Mouse (Mus musculus) embryonic facial prominence, embryonic 12.5 days (tissue): ENCODE measurements around the gene Uox. TPM values are rescaled to one million over a fixed set of nuclear protein-coding genes. Genes with fewer than 3 reads are reported as not detected.

Source experiments
- ATAC-seq: fragments of 200-750 bp; cut with Nextera tagmentation; 2 replicates; pipeline ENCODE4 v1.8.0; 2017; ENCODE audit not compliant: insufficient number of reproducible peaks, insufficient read depth, low FRiP score, low TSS enrichment
- H3K27ac ChIP-seq: fragments of 300-500 bp; sonication (generic); 2 replicates; pipeline ENCODE4 v1.5.1; 2016; ENCODE audit warnings: mild to moderate bottlenecking
- H3K27me3 ChIP-seq: fragments of 300-500 bp; sonication (generic); 2 replicates; pipeline ENCODE4 v1.6.1; 2016; ENCODE audit warnings: mild to moderate bottlenecking, moderate library complexity
- H3K36me3 ChIP-seq: fragments of 300-500 bp; sonication (generic); 2 replicates; pipeline ENCODE4 v1.6.1; 2016; ENCODE audit warnings: mild to moderate bottlenecking
- H3K4me1 ChIP-seq: fragments of 300-500 bp; sonication (generic); 2 replicates; pipeline ENCODE4 v1.6.1; 2016
- H3K4me2 ChIP-seq: fragments of 300-500 bp; sonication (generic); replicated peaks from 2 replicates; pipeline ENCODE4 v1.6.1; 2016; ENCODE audit warnings: mild to moderate bottlenecking, moderate library complexity
- H3K4me3 ChIP-seq: fragments of 300-500 bp; sonication (generic); 2 replicates; pipeline ENCODE4 v1.5.1; 2016; ENCODE audit warnings: mild to moderate bottlenecking
- H3K9ac ChIP-seq: fragments of 300-500 bp; sonication (generic); 2 replicates; pipeline ENCODE4 v1.6.1; 2016; ENCODE audit warnings: mild to moderate bottlenecking, moderate library complexity
- H3K9me3 ChIP-seq: fragments of 300-500 bp; sonication (generic); 2 replicates; pipeline ENCODE4 v1.6.1; 2016; ENCODE audit warnings: mild to moderate bottlenecking, moderate library complexity
- WGBS: fragments of 180-500 bp; shearing (Covaris S2); methylation state at CpG from one replicate; pipeline ENCODE4 v1.1.7; 2016; 5-methylcytosine and 5-hydroxymethylcytosine counted together
- polyA plus RNA-seq: library from polyadenylated mRNA; unstranded; fragments of >200 nt; fragmentation: Nextera tagmentation; extraction: Ambion mirVana; gene quantifications from 2 replicates; pipeline ENCODE4 v1.2.1, GENCODE M21; 2016

Uox gene
- polyA plus RNA-seq, 1 experiment from 2014 or later: not detected

DNA sequence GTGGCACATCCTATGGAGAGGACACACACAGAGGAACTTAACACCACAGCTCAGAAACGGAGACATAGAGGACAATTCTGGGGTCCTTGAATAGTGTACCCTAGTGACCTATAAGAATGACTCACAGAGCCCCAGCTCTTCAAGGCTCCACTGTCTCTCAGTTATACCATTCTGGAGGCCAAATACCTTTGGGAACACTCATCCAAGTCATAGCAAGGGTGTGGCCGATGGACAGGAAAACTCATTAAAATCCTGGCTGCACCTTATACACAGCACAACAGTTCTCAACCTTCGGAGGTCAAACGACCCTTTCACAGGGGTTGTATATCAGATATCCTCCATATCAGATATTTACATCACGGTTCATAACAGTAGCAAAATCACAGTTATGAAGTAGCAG is 62.3 kb downstream of the Uox start:
- no peak overlapping the region for H3K4me3 ChIP-seq
- no peaks in the 10 kb centered on the region for H3K27me3 ChIP-seq
- ATAC-seq: no peak
- H3K36me3 ChIP-seq: no peaks in the 10 kb centered on the region
- no peaks in the 10 kb centered on the region for H3K4me1 ChIP-seq
- H3K4me2 ChIP-seq: no peak overlapping the region
- no peaks in the 10 kb centered on the region for H3K9me3 ChIP-seq
- 86% methylated on average over 5 of the region's 5 CpGs for WGBS
- H3K27ac ChIP-seq: no peak overlapping the region
- H3K9ac ChIP-seq: no peak overlapping the region

GRCm38 (mm10) chr3:146641818-146642427 is 71.7 kb downstream of the Uox start:
- Histone ChIP-seq H3K9ac (no peak overlapping the region), H3K27ac (no peak overlapping the region), H3K9me3 (0 out of 2 replicates have a peak, but pooled peaks cover 4% of the 10 kb centered on the region), H3K4me1 (no peaks in the 10 kb centered on the region), H3K4me3 (no peak overlapping the region), H3K4me2 (no peak overlapping the region), H3K27me3 (no peaks in the 10 kb centered on the region), H3K36me3 (no peaks in the 10 kb centered on the region)
- 56% methylated on average over 4 of the region's 4 CpGs for WGBS
- no peak for ATAC-seq

GRCm38 (mm10) chr3:146649311-146649894 is 79.2 kb downstream of the Uox start:
- WGBS: 55% methylated on average over 10 of the region's 10 CpGs
- no peaks in the 10 kb centered on the region for H3K36me3 ChIP-seq
- no peak overlapping the region for H3K27ac ChIP-seq
- no peak for ATAC-seq
- H3K4me3 ChIP-seq: no peak overlapping the region
- no peaks in the 10 kb centered on the region for H3K27me3 ChIP-seq
- no peaks in the 10 kb centered on the region for H3K9me3 ChIP-seq
- no peak overlapping the region for H3K9ac ChIP-seq
- 0 out of 2 replicates have a peak, but pooled peaks cover 5% of the 10 kb centered on the region for H3K4me1 ChIP-seq
- no peak overlapping the region for H3K4me2 ChIP-seq

GRCm38 (mm10) chr3:146650716-146651115 is 80.5 kb downstream of the Uox start:
- Histone ChIP-seq H3K4me3 (no peak overlapping the region), H3K4me2 (no peak overlapping the region), H3K27me3 (no peaks in the 10 kb centered on the region), H3K27ac (no peak overlapping the region), H3K9me3 (no peaks in the 10 kb centered on the region), H3K36me3 (no peaks in the 10 kb centered on the region), H3K9ac (no peak overlapping the region), H3K4me1 (0 out of 2 replicates have a peak, but pooled peaks cover 5% of the 10 kb centered on the region)
- no peak for ATAC-seq
- WGBS: 91% methylated on average over 10 of the region's 10 CpGs

DNA sequence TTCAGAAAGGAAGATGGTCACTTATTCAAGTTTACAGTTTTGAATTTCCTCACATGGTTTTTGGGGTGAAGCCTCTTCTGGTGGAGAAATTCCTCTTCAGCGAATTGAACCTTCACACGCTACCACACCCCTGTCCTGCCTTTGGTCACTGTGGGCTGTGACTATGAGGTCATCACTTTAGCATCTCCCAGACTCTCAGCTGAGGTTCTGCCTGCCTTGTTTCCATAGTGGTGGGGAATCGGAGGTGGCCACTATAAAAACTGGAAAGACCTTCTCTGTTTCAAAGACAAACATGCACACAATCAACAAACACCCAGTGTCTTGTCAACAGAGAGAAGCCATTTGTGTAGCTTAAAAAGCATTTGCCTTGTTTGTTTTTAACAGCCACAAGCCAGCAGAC is 81.0 kb downstream of the Uox start, which contains the start of gene 4930503B20Rik:
4930503B20Rik (minus strand) TSS at position 101 of the 400 bp plus-strand sequence.
- Histone ChIP-seq H3K4me1 (0 out of 2 replicates have a peak, but pooled peaks cover 5% of the 10 kb centered on the region), H3K27me3 (no peaks in the 10 kb centered on the region)
- 83% methylated on average over 3 of the region's 3 CpGs for WGBS

DNA sequence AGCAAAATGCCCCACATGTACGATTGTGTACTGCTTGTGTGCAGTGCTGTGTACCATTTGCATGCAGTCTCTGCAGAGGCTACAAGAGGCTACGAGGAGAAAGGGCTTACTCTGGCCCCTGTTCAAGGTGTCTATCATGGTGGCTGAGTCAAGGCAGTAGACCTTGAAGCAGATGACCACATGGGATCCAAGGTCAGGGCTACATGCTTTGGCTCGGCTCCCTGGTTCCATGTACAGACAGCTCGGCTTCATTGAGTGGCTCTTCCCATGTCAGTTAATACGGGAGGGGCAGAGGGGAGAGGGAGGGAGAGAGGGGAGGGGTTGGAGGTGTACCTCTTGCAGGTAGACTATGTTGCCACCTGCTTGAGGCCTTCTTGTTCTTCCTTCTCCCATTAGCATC is 82.2 kb downstream of the Uox start:
- no peak overlapping the region for H3K4me3 ChIP-seq
- WGBS: 89% methylated on average over 5 of the region's 5 CpGs
- H3K4me2 ChIP-seq: no peak overlapping the region
- H3K27ac ChIP-seq: no peak overlapping the region
- H3K36me3 ChIP-seq: no peaks in the 10 kb centered on the region
- 0 out of 2 replicates have a peak, but pooled peaks cover 5% of the 10 kb centered on the region for H3K4me1 ChIP-seq
- H3K9me3 ChIP-seq: no peaks in the 10 kb centered on the region
- H3K27me3 ChIP-seq: no peaks in the 10 kb centered on the region
- H3K9ac ChIP-seq: no peak overlapping the region
- ATAC-seq: no peak

More for the DNA sequence above, 81.0 kb downstream of the Uox start, which contains the start of gene 4930503B20Rik:
- Histone ChIP-seq H3K4me2 (no peak within 1 kb of the TSS), H3K9me3 (no peaks in the 10 kb centered on the region), H3K9ac (no peak within 1 kb of the TSS), H3K27ac (no peak within 1 kb of the TSS), H3K36me3 (no peaks in the 10 kb centered on the region), H3K4me3 (no peak within 1 kb of the TSS)
- ATAC-seq: no peak

- Histone ChIP-seq H3K27me3 (no peaks in the 10 kb centered on the region), H3K9ac (no peak overlapping the region), H3K27ac (no peak overlapping the region), H3K36me3 (no peaks in the 10 kb centered on the region), H3K4me1 (0 out of 2 replicates have a peak, but pooled peaks cover 5% of the 10 kb centered on the region), H3K9me3 (no peaks in the 10 kb centered on the region), H3K4me3 (no peak overlapping the region), H3K4me2 (no peak overlapping the region)
- no peak for ATAC-seq
- 82% methylated on average over 6 of the region's 6 CpGs for WGBS
These were observed 83.5 kb downstream of the Uox start for GRCm38 (mm10) chr3:146653692-146654091.

DNA sequence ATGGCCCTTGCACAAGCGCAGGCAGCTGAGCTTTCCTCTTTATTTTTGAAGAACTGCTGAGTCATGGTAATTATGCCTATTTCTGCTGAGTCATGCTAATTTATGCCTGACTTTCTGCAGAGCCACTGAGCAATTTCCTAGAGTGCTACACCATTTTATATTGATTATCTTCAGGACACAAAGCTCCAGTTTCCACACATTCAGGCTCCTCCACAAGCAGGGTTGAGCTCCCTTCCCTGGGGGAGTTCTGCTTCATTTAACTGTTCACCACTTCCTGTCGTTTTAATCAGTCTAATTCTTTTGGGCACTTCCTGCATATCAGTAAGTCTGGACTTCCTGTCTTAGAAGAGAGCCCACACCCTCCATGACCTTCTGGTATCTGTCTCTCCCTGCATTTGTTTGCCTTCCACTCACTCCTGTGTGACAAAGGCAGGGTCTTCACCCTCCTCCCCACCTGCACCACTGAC is 84.9 kb downstream of the Uox start:
- no peak overlapping the region for H3K4me2 ChIP-seq
- no peak overlapping the region for H3K27ac ChIP-seq
- no peaks in the 10 kb centered on the region for H3K36me3 ChIP-seq
- no peak overlapping the region for H3K9ac ChIP-seq
- H3K27me3 ChIP-seq: no peaks in the 10 kb centered on the region
- no peaks in the 10 kb centered on the region for H3K9me3 ChIP-seq
- H3K4me3 ChIP-seq: no peak overlapping the region
- no peaks in the 10 kb centered on the region for H3K4me1 ChIP-seq
- WGBS: 55% methylated on average over 2 of the region's 2 CpGs
- no peak for ATAC-seq

DNA sequence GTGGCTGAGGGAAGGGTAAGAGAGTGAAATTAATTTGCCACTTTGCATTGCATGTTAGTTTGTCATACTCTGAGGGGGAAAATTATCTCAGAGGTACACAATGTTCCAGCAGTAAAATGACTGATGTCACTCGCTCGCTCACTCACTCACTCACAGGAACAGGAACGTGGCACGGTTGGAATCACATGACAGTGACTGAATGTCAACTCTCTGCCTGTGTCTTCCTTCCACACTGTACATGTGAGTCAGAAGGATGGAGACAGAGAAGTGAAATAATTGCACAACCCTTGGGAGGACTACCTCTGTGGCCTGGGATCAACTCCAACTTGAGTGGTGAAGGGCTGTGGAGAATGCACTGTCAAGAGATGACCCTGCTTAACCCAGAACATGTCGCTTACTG is 87.2 kb downstream of the Uox start:
- 88% methylated on average over 5 of the region's 5 CpGs for WGBS
- H3K9ac ChIP-seq: no peak overlapping the region
- no peaks in the 10 kb centered on the region for H3K9me3 ChIP-seq

GRCm38 (mm10) chr3:146658061-146658639 is 87.9 kb downstream of the Uox start:
- Histone ChIP-seq H3K4me1 (no peaks in the 10 kb centered on the region), H3K4me2 (no peak overlapping the region), H3K36me3 (no peaks in the 10 kb centered on the region), H3K27ac (no peak overlapping the region), H3K27me3 (no peaks in the 10 kb centered on the region), H3K9ac (no peak overlapping the region), H3K9me3 (no peaks in the 10 kb centered on the region), H3K4me3 (no peak overlapping the region)
- WGBS: 78% methylated on average over 1 of the region's 1 CpGs
- ATAC-seq: no peak

More for the DNA sequence above, 87.2 kb downstream of the Uox start:
- no peaks in the 10 kb centered on the region for H3K27me3 ChIP-seq
- H3K4me2 ChIP-seq: no peak overlapping the region
- ATAC-seq: no peak
- H3K27ac ChIP-seq: no peak overlapping the region
- no peaks in the 10 kb centered on the region for H3K4me1 ChIP-seq
- H3K4me3 ChIP-seq: no peak overlapping the region
- no peaks in the 10 kb centered on the region for H3K36me3 ChIP-seq

GRCm38 (mm10) chr3:146659321-146659720 is 89.1 kb downstream of the Uox start:
- no peaks in the 10 kb centered on the region for H3K4me1 ChIP-seq
- WGBS: 90% methylated on average over 5 of the region's 5 CpGs
- no peak overlapping the region for H3K27ac ChIP-seq
- no peak overlapping the region for H3K4me3 ChIP-seq
- no peak overlapping the region for H3K9ac ChIP-seq
- H3K9me3 ChIP-seq: no peaks in the 10 kb centered on the region
- H3K27me3 ChIP-seq: no peaks in the 10 kb centered on the region
- H3K4me2 ChIP-seq: no peak overlapping the region
- no peak for ATAC-seq
- no peaks in the 10 kb centered on the region for H3K36me3 ChIP-seq

- Histone ChIP-seq H3K4me2 (no peak overlapping the region), H3K27me3 (no peaks in the 10 kb centered on the region), H3K4me3 (no peak overlapping the region), H3K4me1 (no peaks in the 10 kb centered on the region), H3K9ac (no peak overlapping the region), H3K9me3 (no peaks in the 10 kb centered on the region), H3K36me3 (no peaks in the 10 kb centered on the region), H3K27ac (no peak overlapping the region)
- 73% methylated on average over 6 of the region's 6 CpGs for WGBS
- ATAC-seq: no peak
These were observed 90.8 kb downstream of the Uox start for GRCm38 (mm10) chr3:146661001-146661400.
